Mouse (Mus musculus) embryonic facial prominence, embryonic 10.5 days (tissue): ENCODE measurements around the gene Larp4b. TPM values are rescaled to one million over a fixed set of nuclear protein-coding genes. Genes with fewer than 3 reads are reported as not detected.

ENCODE experiments used
- DNase-seq: peaks from one replicate; pipeline ENCODE4 v3.0.0-alpha.2; 2017; ENCODE audit warnings: low spot score
- H3K27ac ChIP-seq: fragments of 300-500 bp; sonication (generic); replicated peaks from 2 replicates; pipeline ENCODE4 v1.5.1; 2016; ENCODE audit warnings: mild to moderate bottlenecking
- H3K27me3 ChIP-seq: fragments of 300-500 bp; sonication (generic); replicated peaks from 2 replicates; pipeline ENCODE4 v1.6.1; 2016; ENCODE audit warnings: low read depth, mild to moderate bottlenecking; ENCODE audit not compliant: poor library complexity, severe bottlenecking
- H3K36me3 ChIP-seq: fragments of 300-500 bp; sonication (generic); replicated peaks from 2 replicates; pipeline ENCODE4 v1.6.1; 2016; ENCODE audit warnings: mild to moderate bottlenecking, moderate library complexity
- H3K4me1 ChIP-seq: fragments of 300-500 bp; sonication (generic); 2 replicates; pipeline ENCODE4 v1.6.1; 2016
- H3K4me3 ChIP-seq: fragments of 300-500 bp; sonication (generic); 2 replicates; pipeline ENCODE4 v1.5.1; 2016; ENCODE audit warnings: mild to moderate bottlenecking, moderate library complexity
- H3K9me3 ChIP-seq: fragments of 300-500 bp; sonication (generic); 2 replicates; pipeline ENCODE4 v1.6.1; 2016; ENCODE audit warnings: mild to moderate bottlenecking
- WGBS: fragments of 180-500 bp; shearing (Covaris S2); methylation state at CpG from one replicate; pipeline ENCODE4 v1.1.7; 2016; 5-methylcytosine and 5-hydroxymethylcytosine counted together
- polyA plus RNA-seq: library from polyadenylated mRNA; unstranded; fragments of >200 nt; fragmentation: Nextera tagmentation; extraction: Ambion mirVana; gene quantifications from 2 replicates; pipeline ENCODE4 v1.2.1, GENCODE M21; 2016

Larp4b gene
- polyA plus RNA-seq, 1 experiment from 2014 or later = 34.3 TPM

- no peaks in the 10 kb centered on the region for H3K4me1 ChIP-seq
- H3K4me3 ChIP-seq = no peak overlapping the region
- no peak for DNase-seq
- no peak overlapping the region for H3K27ac ChIP-seq
- H3K27me3 ChIP-seq = no peaks in the 10 kb centered on the region
- WGBS = 92% methylated on average over 6 of the region's 6 CpGs
- H3K36me3 ChIP-seq = peaks cover 61% of the 10 kb centered on the region
- no peaks in the 10 kb centered on the region for H3K9me3 ChIP-seq
Observed at GRCm38 (mm10) chr13:9136088-9136487, 42.4 kb downstream of the Larp4b start.

GRCm38 (mm10) chr13:9136733-9137132, 43.1 kb downstream of the Larp4b start:
- no peaks in the 10 kb centered on the region for H3K27me3 ChIP-seq
- H3K4me3 ChIP-seq = no peak overlapping the region
- no peak overlapping the region for H3K27ac ChIP-seq
- no peak for DNase-seq
- H3K4me1 ChIP-seq = no peaks in the 10 kb centered on the region
- no peaks in the 10 kb centered on the region for H3K9me3 ChIP-seq
- WGBS = 78% methylated on average over 4 of the region's 4 CpGs
- H3K36me3 ChIP-seq = peaks cover 66% of the 10 kb centered on the region

GRCm38 (mm10) chr13:9139466-9139991, 45.8 kb downstream of the Larp4b start:
- no peak for DNase-seq
- Histone ChIP-seq H3K36me3 (peaks cover 85% of the 10 kb centered on the region), H3K9me3 (no peaks in the 10 kb centered on the region), H3K27ac (no peak overlapping the region), H3K4me1 (no peaks in the 10 kb centered on the region), H3K27me3 (no peaks in the 10 kb centered on the region), H3K4me3 (no peak overlapping the region)
- 90% methylated on average over 6 of the region's 6 CpGs for WGBS

GRCm38 (mm10) chr13:9140204-9140603, 46.5 kb downstream of the Larp4b start:
- no peaks in the 10 kb centered on the region for H3K9me3 ChIP-seq
- DNase-seq = no peak
- H3K27me3 ChIP-seq = no peaks in the 10 kb centered on the region
- no peak overlapping the region for H3K27ac ChIP-seq
- 87% methylated on average over 10 of the region's 10 CpGs for WGBS
- no peak overlapping the region for H3K4me3 ChIP-seq
- H3K36me3 ChIP-seq = peaks cover 90% of the 10 kb centered on the region
- no peaks in the 10 kb centered on the region for H3K4me1 ChIP-seq

- H3K27ac ChIP-seq = no peak overlapping the region
- H3K4me3 ChIP-seq = no peak overlapping the region
- no peak for DNase-seq
- H3K36me3 ChIP-seq = peaks cover 98% of the 10 kb centered on the region
- H3K9me3 ChIP-seq = no peaks in the 10 kb centered on the region
- no peaks in the 10 kb centered on the region for H3K4me1 ChIP-seq
- no peaks in the 10 kb centered on the region for H3K27me3 ChIP-seq
- 50% methylated on average over 2 of the region's 2 CpGs for WGBS
Observed at GRCm38 (mm10) chr13:9142371-9142770, 48.7 kb downstream of the Larp4b start.

GRCm38 (mm10) chr13:9148830-9149229, 55.1 kb downstream of the Larp4b start:
- H3K4me1 ChIP-seq = no peaks in the 10 kb centered on the region
- H3K27ac ChIP-seq = no peak overlapping the region
- H3K27me3 ChIP-seq = no peaks in the 10 kb centered on the region
- H3K36me3 ChIP-seq = peaks cover 93% of the 10 kb centered on the region
- H3K9me3 ChIP-seq = no peaks in the 10 kb centered on the region
- H3K4me3 ChIP-seq = no peak overlapping the region
- WGBS = 87% methylated on average over 2 of the region's 2 CpGs
- DNase-seq = no peak

- Histone ChIP-seq H3K4me1 (no peaks in the 10 kb centered on the region), H3K4me3 (no peak overlapping the region), H3K9me3 (no peaks in the 10 kb centered on the region), H3K27me3 (no peaks in the 10 kb centered on the region), H3K27ac (no peak overlapping the region), H3K36me3 (peaks cover 93% of the 10 kb centered on the region)
- DNase-seq = no peak
- 77% methylated on average over 7 of the region's 7 CpGs for WGBS
Observed at GRCm38 (mm10) chr13:9149473-9150217, 56.0 kb downstream of the Larp4b start.

GRCm38 (mm10) chr13:9151100-9151499, 57.4 kb downstream of the Larp4b start:
- H3K4me3 ChIP-seq = no peak overlapping the region
- H3K27ac ChIP-seq = no peak overlapping the region
- H3K27me3 ChIP-seq = no peaks in the 10 kb centered on the region
- H3K36me3 ChIP-seq = peaks cover 94% of the 10 kb centered on the region
- 93% methylated on average over 6 of the region's 6 CpGs for WGBS
- no peak for DNase-seq
- no peaks in the 10 kb centered on the region for H3K4me1 ChIP-seq
- no peaks in the 10 kb centered on the region for H3K9me3 ChIP-seq

- no peaks in the 10 kb centered on the region for H3K9me3 ChIP-seq
- H3K27ac ChIP-seq = no peak overlapping the region
- 94% methylated on average over 4 of the region's 4 CpGs for WGBS
- no peaks in the 10 kb centered on the region for H3K27me3 ChIP-seq
- no peak for DNase-seq
- no peaks in the 10 kb centered on the region for H3K4me1 ChIP-seq
- no peak overlapping the region for H3K4me3 ChIP-seq
- peaks cover 94% of the 10 kb centered on the region for H3K36me3 ChIP-seq
Observed at GRCm38 (mm10) chr13:9151619-9152018, 57.9 kb downstream of the Larp4b start.

- Histone ChIP-seq H3K36me3 (peaks cover 92% of the 10 kb centered on the region), H3K9me3 (no peaks in the 10 kb centered on the region), H3K27ac (no peak overlapping the region), H3K27me3 (no peaks in the 10 kb centered on the region), H3K4me3 (no peak overlapping the region), H3K4me1 (no peaks in the 10 kb centered on the region)
- 90% methylated on average over 2 of the region's 2 CpGs for WGBS
- no peak for DNase-seq
Observed at GRCm38 (mm10) chr13:9152267-9152666, 58.6 kb downstream of the Larp4b start.

GRCm38 (mm10) chr13:9153803-9154202, 60.1 kb downstream of the Larp4b start:
- Histone ChIP-seq H3K4me1 (no peaks in the 10 kb centered on the region), H3K4me3 (no peak overlapping the region), H3K9me3 (no peaks in the 10 kb centered on the region), H3K36me3 (peaks cover 98% of the 10 kb centered on the region), H3K27me3 (no peaks in the 10 kb centered on the region), H3K27ac (no peak overlapping the region)
- 88% methylated on average over 9 of the region's 9 CpGs for WGBS
- DNase-seq = no peak

- H3K9me3 ChIP-seq = no peaks in the 10 kb centered on the region
- H3K4me1 ChIP-seq = no peaks in the 10 kb centered on the region
- peaks cover 95% of the 10 kb centered on the region for H3K36me3 ChIP-seq
- 90% methylated on average over 10 of the region's 10 CpGs for whole genome bisulfite sequencing
- no peaks in the 10 kb centered on the region for H3K27me3 ChIP-seq
- no peak for DNase-seq
- no peak overlapping the region for H3K4me3 ChIP-seq
- H3K27ac ChIP-seq = no peak overlapping the region
Observed at GRCm38 (mm10) chr13:9159282-9159681, 65.6 kb downstream of the Larp4b start.

- no peak overlapping the region for H3K4me3 ChIP-seq
- no peak for DNase-seq
- WGBS = 94% methylated on average over 4 of the region's 4 CpGs
Observed at GRCm38 (mm10) chr13:9162888-9163287, 69.2 kb downstream of the Larp4b start.

More at GRCm38 (mm10) chr13:9162888-9163287, 69.2 kb downstream of the Larp4b start:
- H3K27me3 ChIP-seq = no peaks in the 10 kb centered on the region
- H3K27ac ChIP-seq = no peak overlapping the region
- peaks cover 97% of the 10 kb centered on the region for H3K36me3 ChIP-seq
- no peaks in the 10 kb centered on the region for H3K4me1 ChIP-seq
- no peaks in the 10 kb centered on the region for H3K9me3 ChIP-seq
